Mouse (Mus musculus): Measurements from ENCODE around the gene Cenpx.
"Not testable (repeated sequence)": the region's sequence is repeated elsewhere in the genome, so short reads cannot be mapped to it uniquely, and the experiment has no call there.

Cenpx gene

GRCm38 (mm10) chr11:120703696-120704454 is 9.7 kb downstream of the Cenpx start:
- DNase-seq (ENCODE audit: extremely low read depth, insufficient read length, low spot score) = peak; percentile 92

GRCm38 (mm10) chr11:120697741-120698140 is 15.8 kb downstream of the Cenpx start:
- peak; percentile 94 for DNase-seq (ENCODE audit: extremely low read depth, insufficient read length, low spot score)

- no peak for DNase-seq (ENCODE audit: extremely low read depth, insufficient read length, low spot score)
Observed at GRCm38 (mm10) chr11:120696568-120696967, 17.0 kb downstream of the Cenpx start.

- DNase-seq (ENCODE audit: extremely low read depth, insufficient read length, low spot score) = no peak
Observed at GRCm38 (mm10) chr11:120695641-120696040, 17.9 kb downstream of the Cenpx start.

GRCm38 (mm10) chr11:120695184-120695583 is 18.4 kb downstream of the Cenpx start:
- no peak for DNase-seq (ENCODE audit: extremely low read depth, insufficient read length, low spot score)

GRCm38 (mm10) chr11:120693461-120693860 is 20.1 kb downstream of the Cenpx start:
- no peak for DNase-seq (ENCODE audit: extremely low read depth, insufficient read length, low spot score)

- peak; percentile 46 for DNase-seq (ENCODE audit: extremely low read depth, insufficient read length, low spot score)
Observed at GRCm38 (mm10) chr11:120692471-120693011, 21.0 kb downstream of the Cenpx start.

GRCm38 (mm10) chr11:120689365-120689764 is 24.2 kb downstream of the Cenpx start:
- DNase-seq (ENCODE audit: extremely low read depth, insufficient read length, low spot score) = no peak

- no peak for DNase-seq (ENCODE audit: extremely low read depth, insufficient read length, low spot score)
Observed at GRCm38 (mm10) chr11:120686650-120687272, 26.8 kb downstream of the Cenpx start.

- DNase-seq (ENCODE audit: extremely low read depth, insufficient read length, low spot score) = no peak
Observed at GRCm38 (mm10) chr11:120684660-120685059, 28.9 kb downstream of the Cenpx start.

GRCm38 (mm10) chr11:120684086-120684485 is 29.5 kb downstream of the Cenpx start:
- no peak for DNase-seq (ENCODE audit: extremely low read depth, insufficient read length, low spot score)

GRCm38 (mm10) chr11:120683536-120683935 is 30.0 kb downstream of the Cenpx start:
- DNase-seq (ENCODE audit: extremely low read depth, insufficient read length, low spot score) = no peak

GRCm38 (mm10) chr11:120682683-120683082 is 30.9 kb downstream of the Cenpx start:
- peak; percentile 74 for DNase-seq (ENCODE audit: extremely low read depth, insufficient read length, low spot score)

- no peak for DNase-seq (ENCODE audit: extremely low read depth, insufficient read length, low spot score)
Observed at GRCm38 (mm10) chr11:120679909-120680308, 33.6 kb downstream of the Cenpx start.

- DNase-seq (ENCODE audit: extremely low read depth, insufficient read length, low spot score) = no peak
Observed at GRCm38 (mm10) chr11:120676951-120677350, 36.6 kb downstream of the Cenpx start.

- not testable (repeated sequence) for DNase-seq (ENCODE audit: extremely low read depth, insufficient read length, low spot score)
Observed at GRCm38 (mm10) chr11:120675875-120676274, 37.7 kb downstream of the Cenpx start.

GRCm38 (mm10) chr11:120673594-120674122 is 39.9 kb downstream of the Cenpx start:
- no peak for DNase-seq (ENCODE audit: extremely low read depth, insufficient read length, low spot score)

GRCm38 (mm10) chr11:120672687-120673593 is 40.6 kb downstream of the Cenpx start, which contains the start of gene Aspscr1:
Gene Aspscr1, plus strand, starts transcription at chr11:120672973.
- peak; percentile 99 for DNase-seq (ENCODE audit: extremely low read depth, insufficient read length, low spot score)

- no peak for DNase-seq (ENCODE audit: extremely low read depth, insufficient read length, low spot score)
Observed at GRCm38 (mm10) chr11:120666617-120667016, 46.9 kb downstream of the Cenpx start.

GRCm38 (mm10) chr11:120665406-120665805 is 48.1 kb downstream of the Cenpx start:
- no peak for DNase-seq (ENCODE audit: extremely low read depth, insufficient read length, low spot score)
